Mouse (Mus musculus) kidney, postnatal 4 days (tissue): Measurements from ENCODE around the gene Tekt2.

ENCODE experiments used
- DNase-seq, 2 experiments: peaks; one replicate each; pipeline ENCODE4 v3.0.0; 2021; ENCODE audit warnings: mixed read lengths in 2 of 2

Gene Tekt2

GRCm38 (mm10) chr4:126325281-126325861, at the start of gene Tekt2:
Gene Tekt2, minus strand, starts transcription at chr4:126325688.
- DNase-seq: peak in 1 of 2 experiments; percentile 58

GRCm38 (mm10) chr4:126371497-126371896, 46.0 kb upstream of the Tekt2 start:
- DNase-seq: peak in 1 of 2 experiments; percentile 1

DNA sequence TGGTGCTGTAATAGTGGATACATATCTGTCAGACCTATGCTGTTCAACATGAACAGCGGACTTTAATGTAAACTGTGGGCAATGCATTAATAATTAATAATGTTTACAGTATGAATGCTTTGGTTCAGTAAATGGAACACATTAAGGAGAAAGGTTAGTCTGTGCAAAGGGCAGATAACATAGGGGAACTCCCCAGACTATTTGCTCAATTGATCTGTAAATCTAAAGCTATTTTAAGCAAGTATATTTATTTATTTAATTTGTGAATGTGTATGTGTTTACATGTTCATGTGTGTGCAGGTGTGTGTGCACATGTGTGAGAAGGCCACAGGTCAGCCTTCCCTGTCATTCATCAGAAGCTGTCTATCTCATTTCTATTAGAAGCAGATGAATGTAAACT, 34.6 kb upstream of the Tekt2 start:
- DNase-seq: no peak

- DNase-seq: no peak
Measured at GRCm38 (mm10) chr4:126343451-126343850, 18.0 kb upstream of the Tekt2 start.

- DNase-seq: no peak
Measured at GRCm38 (mm10) chr4:126339461-126339860, 14.0 kb upstream of the Tekt2 start.

GRCm38 (mm10) chr4:126332358-126332757, 6.9 kb upstream of the Tekt2 start:
- DNase-seq: peak; percentile 56 to 61

DNA sequence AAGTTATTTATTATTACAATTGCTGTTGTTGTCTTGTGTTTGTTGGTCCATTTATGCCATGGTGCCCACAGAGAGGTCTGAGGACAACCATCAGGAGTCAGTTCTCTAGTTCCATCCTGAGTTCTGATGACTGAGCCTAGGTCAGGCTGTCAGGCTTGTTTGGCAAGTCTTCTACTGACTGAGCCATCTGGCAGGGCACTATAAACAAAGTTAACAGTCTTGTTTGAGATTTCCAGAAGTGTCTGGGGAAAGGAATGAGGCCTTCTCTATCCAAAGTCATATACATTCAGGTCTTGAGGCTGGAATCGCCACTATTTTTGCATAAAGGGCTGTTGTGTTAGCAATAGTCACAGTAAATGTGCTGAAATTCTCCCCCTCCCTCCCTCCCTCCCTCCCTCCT, 6.3 kb upstream of the Tekt2 start:
- DNase-seq: no peak

DNA sequence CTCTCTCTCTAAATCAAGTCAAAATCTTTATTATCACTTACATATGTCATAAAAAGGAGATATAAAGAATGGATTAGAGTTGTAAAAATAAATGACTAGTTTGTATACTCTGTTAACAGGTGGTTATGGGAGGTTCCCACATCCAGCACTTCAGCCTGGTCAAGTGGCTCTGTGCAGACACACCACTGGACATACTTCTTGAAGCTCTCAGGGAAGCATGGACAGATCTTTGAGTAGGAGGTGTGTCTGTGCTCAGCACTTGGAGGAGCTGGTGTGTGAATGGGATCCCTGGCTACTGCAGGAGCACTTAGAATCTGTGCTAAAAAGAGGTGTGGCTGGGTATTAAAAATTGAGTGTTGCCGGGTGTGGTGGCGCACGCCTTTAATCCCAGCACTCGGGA, 4.8 kb upstream of the Tekt2 start:
- DNase-seq: no peak

DNA sequence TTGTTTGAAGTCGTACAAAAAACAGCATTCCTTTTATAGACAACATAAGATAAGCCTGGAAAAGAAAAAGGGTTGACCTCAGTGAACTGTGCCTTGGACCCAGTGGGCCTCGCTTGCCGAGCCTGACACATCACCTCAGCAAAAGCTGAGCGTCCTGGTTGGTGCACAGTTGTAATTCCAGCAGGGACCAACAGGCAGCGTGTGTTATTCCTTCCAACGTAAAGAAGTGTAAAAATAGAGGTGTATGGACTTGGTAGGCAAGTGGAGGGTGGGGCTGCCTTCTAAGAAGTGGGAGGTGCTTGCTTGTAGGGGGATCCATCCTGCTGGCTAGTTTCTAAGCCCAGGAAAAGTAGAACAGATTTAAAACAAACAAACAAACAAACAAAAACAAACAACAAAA, 548 bp upstream of the Tekt2 start:
- no peak for DNase-seq

DNA sequence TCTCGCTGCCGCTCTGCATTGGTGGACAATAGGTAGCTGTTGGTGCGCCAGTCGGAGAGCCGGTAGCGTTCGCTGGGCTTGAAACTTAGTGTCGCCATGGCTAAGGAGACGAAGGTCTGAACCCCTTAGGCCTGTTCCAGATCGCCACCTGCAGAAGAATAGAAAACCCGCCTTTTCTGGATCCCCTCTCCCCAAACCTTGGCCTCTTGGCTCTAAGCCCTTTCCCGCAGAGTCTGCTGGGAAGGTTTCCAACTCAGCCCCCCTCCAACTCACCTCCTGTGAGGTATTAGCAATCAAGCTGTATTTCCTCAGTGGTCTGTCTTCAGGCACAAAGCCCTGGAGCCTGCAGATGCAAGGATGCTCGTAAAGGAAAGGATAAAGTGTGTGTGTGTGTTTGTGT, 627 bp downstream of the Tekt2 start:
- no peak for DNase-seq

- no peak for DNase-seq
Measured at GRCm38 (mm10) chr4:126322646-126323045, 2.8 kb downstream of the Tekt2 start.

- DNase-seq: no peak
Measured at GRCm38 (mm10) chr4:126321854-126322511, 3.5 kb downstream of the Tekt2 start.

GRCm38 (mm10) chr4:126321111-126321853, 4.2 kb downstream of the Tekt2 start, which contains the start of gene Adprhl2:
Gene Adprhl2, minus strand, starts transcription at chr4:126321703.
- DNase-seq: peak; percentile 100

DNA sequence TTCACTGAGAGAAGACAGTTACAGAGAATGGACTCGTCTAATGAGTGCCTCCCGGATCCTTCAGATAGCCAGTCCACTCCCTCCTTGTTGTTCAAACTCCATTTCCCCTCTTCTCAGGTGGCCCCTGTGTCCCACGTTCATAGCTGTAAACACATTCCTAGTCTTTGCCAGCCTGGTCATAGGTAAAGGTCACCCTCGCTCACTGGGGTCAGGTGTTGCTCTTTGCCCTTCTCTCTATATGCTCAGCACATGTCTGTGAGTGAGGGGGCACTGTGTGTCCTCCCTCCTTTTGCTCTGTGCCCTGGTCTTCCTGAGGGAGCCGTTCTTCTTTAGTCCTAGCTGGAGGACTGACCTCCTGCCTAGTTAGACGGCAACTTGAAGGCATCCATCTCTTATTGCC, 5.7 kb downstream of the Tekt2 start:
- DNase-seq: no peak

- no peak for DNase-seq
Measured at GRCm38 (mm10) chr4:126316443-126317040, 8.9 kb downstream of the Tekt2 start.

- DNase-seq: peak in 1 of 2 experiments; percentile 65
Measured at GRCm38 (mm10) chr4:126315931-126316330, 9.6 kb downstream of the Tekt2 start.

DNA sequence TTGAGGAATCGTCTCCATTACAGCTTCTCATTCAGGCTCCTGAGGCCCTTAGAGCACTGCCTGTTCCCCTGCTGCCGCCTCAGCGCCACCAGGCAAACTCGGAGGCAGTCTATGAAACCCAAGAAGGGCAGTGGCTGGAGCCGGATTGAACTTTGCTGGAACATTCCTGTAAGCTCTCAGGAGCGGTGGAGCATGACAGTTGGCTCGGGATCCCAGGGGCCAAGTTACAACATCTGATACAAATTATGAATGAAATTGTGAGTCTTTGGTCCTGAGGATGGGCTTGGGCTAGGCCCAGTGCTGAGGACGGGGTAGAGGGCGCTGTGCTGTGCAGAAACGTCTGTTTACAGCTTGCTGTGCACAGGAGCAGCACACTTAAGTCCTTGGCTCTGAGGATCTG, 11.1 kb downstream of the Tekt2 start:
- peak; percentile 64 to 79 for DNase-seq

- no peak for DNase-seq
Measured at GRCm38 (mm10) chr4:126313202-126313601, 12.3 kb downstream of the Tekt2 start.

DNA sequence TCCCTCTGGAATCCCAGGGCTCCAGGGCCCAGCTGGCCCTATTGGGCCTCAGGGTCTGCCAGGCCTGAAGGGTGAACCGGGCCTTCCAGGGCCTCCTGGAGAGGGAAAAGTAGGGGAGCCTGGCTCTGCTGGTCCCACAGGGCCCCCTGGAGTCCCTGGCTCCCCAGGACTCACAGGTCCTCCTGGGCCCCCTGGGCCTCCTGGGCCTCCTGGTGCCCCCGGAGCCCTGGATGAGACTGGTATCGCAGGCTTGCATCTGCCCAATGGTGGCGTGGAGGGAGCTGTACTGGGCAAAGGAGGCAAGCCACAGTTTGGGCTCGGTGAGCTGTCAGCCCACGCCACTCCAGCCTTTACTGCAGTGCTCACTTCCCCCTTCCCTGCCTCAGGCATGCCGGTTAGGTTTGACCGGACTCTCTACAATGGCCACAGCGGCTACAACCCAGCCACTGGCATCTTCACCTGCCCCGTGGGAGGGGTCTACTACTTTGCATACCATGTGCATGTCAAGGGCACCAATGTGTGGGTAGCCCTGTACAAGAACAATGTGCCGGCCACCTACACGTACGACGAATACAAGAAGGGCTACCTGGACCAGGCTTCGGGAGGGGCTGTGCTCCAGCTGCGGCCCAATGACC, 13.8 kb downstream of the Tekt2 start:
- DNase-seq: no peak

DNA sequence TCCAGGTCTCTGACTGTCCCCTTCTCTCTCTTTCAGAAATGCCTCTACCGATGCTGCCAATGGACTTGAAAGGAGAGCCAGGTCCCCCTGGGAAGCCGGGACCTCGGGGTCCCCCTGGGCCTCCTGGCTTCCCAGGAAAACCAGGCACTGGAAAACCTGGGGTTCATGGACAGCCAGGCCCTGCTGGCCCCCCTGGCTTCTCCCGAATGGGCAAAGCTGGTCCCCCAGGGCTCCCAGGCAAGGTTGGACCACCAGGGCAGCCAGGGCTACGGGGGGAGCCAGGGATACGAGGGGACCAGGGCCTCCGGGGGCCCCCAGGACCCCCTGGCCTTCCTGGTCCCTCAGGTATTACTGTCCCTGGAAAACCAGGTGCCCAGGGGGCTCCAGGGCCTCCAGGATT, 15.1 kb downstream of the Tekt2 start:
- DNase-seq: no peak

DNA sequence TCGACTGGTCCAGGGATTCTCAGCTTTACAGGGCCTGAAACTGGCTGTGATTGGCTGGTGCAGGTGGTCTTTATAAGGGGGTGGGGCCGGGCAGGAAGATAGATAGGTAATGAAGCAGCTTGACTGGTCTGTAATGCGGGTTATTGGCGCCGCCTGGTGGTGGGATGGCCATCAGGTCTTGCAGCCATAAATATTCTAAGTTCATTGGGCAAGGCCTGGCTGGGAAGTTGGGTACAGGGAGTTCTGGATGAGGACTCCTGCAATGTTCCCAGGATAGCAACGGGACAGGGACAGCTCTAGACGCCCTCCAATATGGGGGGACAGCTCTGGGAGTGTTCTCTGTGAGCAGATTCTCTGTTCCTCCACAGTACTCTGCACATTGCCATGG, 15.6 kb downstream of the Tekt2 start:
- DNase-seq: peak; percentile 94

GRCm38 (mm10) chr4:126309211-126309921, 16.1 kb downstream of the Tekt2 start:
- DNase-seq: peak; percentile 59 to 70
